Comparison of ENCODE assay signal across 33 mouse cellular contexts in genomic region chr17:67266270-67266669, GRCm38 (mm10).
DNase-seq lines count a peak whose midpoint lies in the region; ATAC-seq and TF ChIP-seq lines count a peak whose summit lies in the region.
"Had no signal": no experiment of that assay in that cellular context is flagged by ENCODE, and none has a peak within 500 bp of the region (broad histone marks: within the 10 kb centered on the region; RNA-seq: fewer than 3 reads in every experiment).

No protein-coding gene starts in this region.

- no peak overlapping the region for H3ac ChIP-seq in myocyte (ENCODE audit: control insufficient read depth, insufficient read length)

- TF ChIP-seq POLR2A in myocyte (IDR thresholded peaks at IDR 0.05; ENCODE audit: insufficient read length, low read depth) = no peak

- H3K36me3 ChIP-seq in myocyte (ENCODE audit: control insufficient read depth, insufficient read depth) = peaks cover 3% of the 10 kb centered on the region
- no peaks in the 10 kb centered on the region for H3K36me3 ChIP-seq in forebrain, embryonic 15.5 days
- H3K36me3 ChIP-seq: embryonic facial prominence, embryonic 12.5 days; heart, embryonic 15.5 days; hindbrain, embryonic 10.5 days; hindbrain, embryonic 15.5 days; kidney, embryonic 15.5 days; limb, embryonic 15.5 days; liver, embryonic 13.5 days; midbrain, embryonic 10.5 days; midbrain, embryonic 15.5 days; neural tube, embryonic 12.5 days had no signal

- no peak overlapping the region for H3K4me3 ChIP-seq in myocyte
- no peak overlapping the region for H3K4me3 ChIP-seq in forebrain, embryonic 15.5 days
- H3K4me3 ChIP-seq: embryonic facial prominence, embryonic 12.5 days; heart, embryonic 15.5 days; hindbrain, embryonic 10.5 days; hindbrain, embryonic 15.5 days; kidney, embryonic 15.5 days; limb, embryonic 15.5 days; liver, embryonic 13.5 days; midbrain, embryonic 10.5 days; midbrain, embryonic 15.5 days; neural tube, embryonic 12.5 days had no signal

- H3K27ac ChIP-seq in forebrain, embryonic 15.5 days (replicated peaks) = no peak overlapping the region
- H3K27ac ChIP-seq: embryonic facial prominence, embryonic 12.5 days; heart, embryonic 15.5 days; hindbrain, embryonic 10.5 days; hindbrain, embryonic 15.5 days; kidney, embryonic 15.5 days; limb, embryonic 15.5 days; liver, embryonic 13.5 days; macrophage; midbrain, embryonic 10.5 days; midbrain, embryonic 15.5 days; neural tube, embryonic 12.5 days; stomach, postnatal 0 days had no signal

- ATAC-seq in granulocyte monocyte progenitor cell, adult 5-6 weeks (replicated peaks; ENCODE audit: poor library complexity, severe bottlenecking) = peak; percentile 53
- no peak for ATAC-seq in forebrain, embryonic 15.5 days (replicated peaks)
- ATAC-seq: CD4-positive, CD25-positive, alpha-beta regulatory T cell, adult 4 months; forebrain, embryonic 16.5 days; inflammation-experienced regulatory T-cells, adult 6 months; lung, postnatal 0 days; midbrain, embryonic 15.5 days had no signal

- DNase-seq in heart, adult 11 months = peak; percentile 91
- no peak for DNase-seq in heart, adult 8-10 months (ENCODE audit: low spot score)
- DNase-seq in 3134 (ENCODE audit: extremely low read depth, insufficient read length, low spot score) = peak; percentile 41
- DNase-seq in adrenal gland, postnatal 4 days (ENCODE audit: low spot score in 2 of 2) = no peak
- DNase-seq: cerebellum, adult 8-10 months; cerebellum, postnatal 36 days; embryo, embryonic 11 days; kidney, adult 18-20 months; kidney, postnatal 25 days; liver, embryonic 13.5 days; lung, adult 18-20 months; right cerebral cortex, adult 18-20 months; right cerebral cortex, postnatal 4 days; thymus, adult 2 months; thymus, postnatal 36 days had no signal

- H3K9ac ChIP-seq in forebrain, embryonic 15.5 days (replicated peaks) = no peak overlapping the region
- H3K9ac ChIP-seq: embryonic facial prominence, embryonic 12.5 days; heart, embryonic 15.5 days; hindbrain, embryonic 15.5 days; kidney, embryonic 15.5 days; limb, embryonic 15.5 days; liver, embryonic 13.5 days; midbrain, embryonic 15.5 days; neural tube, embryonic 12.5 days had no signal

- no peaks in the 10 kb centered on the region for H3K27me3 ChIP-seq in myocyte (ENCODE audit: control insufficient read depth, insufficient read depth, insufficient read length)
- no peaks in the 10 kb centered on the region for H3K27me3 ChIP-seq in forebrain, embryonic 15.5 days
- H3K27me3 ChIP-seq: embryonic facial prominence, embryonic 12.5 days; heart, embryonic 15.5 days; hindbrain, embryonic 15.5 days; kidney, embryonic 15.5 days; limb, embryonic 15.5 days; liver, embryonic 13.5 days; midbrain, embryonic 15.5 days; neural tube, embryonic 12.5 days had no signal

- 95% methylated on average over 6 of the region's 6 CpGs for WGBS in forebrain, embryonic 15.5 days

- no peaks in the 10 kb centered on the region for H3K79me2 ChIP-seq in myocyte (ENCODE audit: control insufficient read depth, insufficient read depth)

- H3K4me1 ChIP-seq in forebrain, embryonic 15.5 days = 0 out of 2 replicates have a peak, but pooled peaks cover 3% of the 10 kb centered on the region
- H3K4me1 ChIP-seq: embryonic facial prominence, embryonic 12.5 days; heart, embryonic 15.5 days; hindbrain, embryonic 10.5 days; limb, embryonic 15.5 days; liver, embryonic 13.5 days; midbrain, embryonic 10.5 days; midbrain, embryonic 15.5 days; neural tube, embryonic 12.5 days had no signal

- H3K9me3 ChIP-seq in forebrain, embryonic 15.5 days = no peaks in the 10 kb centered on the region
- H3K9me3 ChIP-seq: embryonic facial prominence, embryonic 12.5 days; heart, embryonic 15.5 days; hindbrain, embryonic 10.5 days; hindbrain, embryonic 15.5 days; kidney, embryonic 15.5 days; limb, embryonic 15.5 days; midbrain, embryonic 10.5 days; midbrain, embryonic 15.5 days; neural tube, embryonic 12.5 days had no signal

- H3K4me2 ChIP-seq in myocyte (ENCODE audit: low read depth) = no peak overlapping the region
- H3K4me2 ChIP-seq in forebrain, embryonic 15.5 days (replicated peaks) = no peak overlapping the region
- H3K4me2 ChIP-seq: embryonic facial prominence, embryonic 12.5 days; heart, embryonic 15.5 days; hindbrain, embryonic 15.5 days; kidney, embryonic 15.5 days; limb, embryonic 15.5 days; liver, embryonic 13.5 days; midbrain, embryonic 15.5 days; neural tube, embryonic 12.5 days had no signal

TF ChIP-seq in myocyte, 11 proteins besides CTCF, POLR2A, EP300 and RAD21:
- TF ChIP-seq MYOD1 (IDR thresholded peaks at IDR 0.05; ENCODE audit: control insufficient read depth in 1 of 3, insufficient read length in 2 of 3, low read depth in 2 of 3) = no peak
- TF ChIP-seq MAX (IDR thresholded peaks at IDR 0.05; ENCODE audit: low read depth) = no peak
- peak in 2 of 3 experiments; percentile 26 to 45 for TF ChIP-seq MYOG (IDR thresholded peaks at IDR 0.05; ENCODE audit: control insufficient read depth in 1 of 3, insufficient read depth in 1 of 3, insufficient read length in 2 of 3, low read depth in 2 of 3)
- TF ChIP-seq SRF (IDR thresholded peaks at IDR 0.05; ENCODE audit: control insufficient read depth, insufficient read length, low read depth) = no peak
TF ChIP-seq in myocyte: peak in this region for 1.

Comparison
In these comparisons a context has a peak if more than half of its experiments do, and no peak if none do; other contexts are left out.
1. DNase-seq: peak in heart, adult 11 months (single experiment) and 3134 (single experiment); none in heart, adult 8-10 months (single experiment) and adrenal gland, postnatal 4 days (0 of 2).